Mouse (Mus musculus) embryonic fibroblast, embryonic 13.5 days (primary cell): ENCODE measurements around the gene Lrrk2.

Experiments used
- CTCF ChIP-seq: IDR thresholded peaks from 2 replicates; pipeline ENCODE4 v1.5.1; 2011; ENCODE audit warnings: mild to moderate bottlenecking, control low read depth, low read length, moderate library complexity, borderline replicate concordance; ENCODE audit not compliant: insufficient read depth
- POLR2A ChIP-seq: IDR thresholded peaks from 2 replicates; pipeline ENCODE4 v1.6.1; 2011; ENCODE audit warnings: low read depth, mild to moderate bottlenecking, control low read depth, low read length, moderate library complexity

DNA sequence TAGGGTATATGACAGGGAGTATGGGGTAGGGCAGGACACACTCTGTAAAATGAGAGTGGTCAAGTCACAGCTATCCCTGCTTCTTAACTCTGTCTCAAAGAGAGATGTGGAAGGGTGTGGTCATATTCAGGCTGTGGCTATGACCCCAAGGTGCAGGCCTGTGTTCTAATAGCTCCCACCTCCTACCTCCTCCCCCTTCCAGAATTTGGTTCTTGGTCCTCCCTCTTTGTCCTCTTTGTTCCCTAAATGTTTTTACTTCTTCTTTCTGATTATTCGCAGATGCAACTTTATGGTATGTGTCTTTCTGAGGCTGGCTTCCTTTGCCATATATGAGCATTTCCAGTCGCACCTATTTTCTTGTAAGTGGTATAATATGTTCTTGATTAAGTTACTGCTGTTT, 48.5 kb upstream of the Lrrk2 start:
- TF ChIP-seq POLR2A = no peak
- no peak for TF ChIP-seq CTCF
